Mouse (Mus musculus): ENCODE data around the gene Stxbp5. TPM values are rescaled to one million over a fixed set of nuclear protein-coding genes. Genes with fewer than 3 reads are reported as not detected.

Gene Stxbp5
- polyA plus RNA-seq, 1 experiment: 21.0 TPM

GRCm38 (mm10) chr10:9732065-9732749, 168.7 kb downstream of the Stxbp5 start:
- DNase-seq (ENCODE audit: low read depth): peak; percentile 64
- TF ChIP-seq CTCF (IDR thresholded peaks at IDR 0.05; ENCODE audit: borderline replicate concordance, extremely low read depth, insufficient read depth, insufficient read length): no peak
- no peak for TF ChIP-seq POLR2A (IDR thresholded peaks at IDR 0.05; ENCODE audit: borderline replicate concordance, extremely low read depth, insufficient read depth, insufficient read length, poor library complexity, severe bottlenecking)

- no peak for DNase-seq (ENCODE audit: low read depth)
- no peak for TF ChIP-seq POLR2A (IDR thresholded peaks at IDR 0.05; ENCODE audit: borderline replicate concordance, extremely low read depth, insufficient read depth, insufficient read length, poor library complexity, severe bottlenecking)
- TF ChIP-seq CTCF (IDR thresholded peaks at IDR 0.05; ENCODE audit: borderline replicate concordance, extremely low read depth, insufficient read depth, insufficient read length): no peak
These were observed 178.2 kb downstream of the Stxbp5 start for GRCm38 (mm10) chr10:9722519-9723303.

GRCm38 (mm10) chr10:9720027-9720426, 180.9 kb downstream of the Stxbp5 start:
- no peak for TF ChIP-seq CTCF (IDR thresholded peaks at IDR 0.05; ENCODE audit: borderline replicate concordance, extremely low read depth, insufficient read depth, insufficient read length)
- TF ChIP-seq POLR2A (IDR thresholded peaks at IDR 0.05; ENCODE audit: borderline replicate concordance, extremely low read depth, insufficient read depth, insufficient read length, poor library complexity, severe bottlenecking): no peak
- peak; percentile 55 for DNase-seq (ENCODE audit: low read depth)

- DNase-seq (ENCODE audit: low read depth): no peak
- no peak for TF ChIP-seq CTCF (IDR thresholded peaks at IDR 0.05; ENCODE audit: borderline replicate concordance, extremely low read depth, insufficient read depth, insufficient read length)
- TF ChIP-seq POLR2A (IDR thresholded peaks at IDR 0.05; ENCODE audit: borderline replicate concordance, extremely low read depth, insufficient read depth, insufficient read length, poor library complexity, severe bottlenecking): no peak
These were observed 182.8 kb downstream of the Stxbp5 start for GRCm38 (mm10) chr10:9718086-9718485.

Other genes with a start within 250 kb of the Stxbp5 start
- gene Samd5, start 225.9 kb downstream of the Stxbp5 start, polyA plus RNA-seq (2012; rRNA removed): 5.4 and 11.1 TPM in 2 replicates